Mouse (Mus musculus): ENCODE results near the gene Arhgef28. TPM values are rescaled to one million over a fixed set of nuclear protein-coding genes. Genes with fewer than 3 reads are reported as not detected.

The Arhgef28 gene
- polyA plus RNA-seq, 1 experiment from 2014 or later = 26.1 TPM

GRCm38 (mm10) chr13:98005611-98006218, 200.5 kb downstream of the Arhgef28 start:
- Histone ChIP-seq H3K27ac (peak overlapping the region; percentile 27; the same call in 1 of the 2 replicates), H3K9me3 (ENCODE audit: control insufficient read depth, low read length) (no peaks in the 10 kb centered on the region), H3K4me1 (replicated peaks; ENCODE audit: control insufficient read depth, insufficient read depth, low read length) (no peaks in the 10 kb centered on the region), H3K27me3 (ENCODE audit: control insufficient read depth, insufficient read depth, low read length) (no peaks in the 10 kb centered on the region), H3K9ac (no peak overlapping the region), H3K4me2 (replicated peaks) (no peak overlapping the region), H3K36me3 (replicated peaks; ENCODE audit: control insufficient read depth, insufficient read depth) (no peaks in the 10 kb centered on the region), H3K4me3 (replicated peaks; ENCODE audit: low read length) (no peak overlapping the region)
- no peak for ATAC-seq (ENCODE audit: low FRiP score)
- DNase-seq (ENCODE audit: low spot score) = no peak
- 90% methylated on average over 5 of the region's 5 CpGs for WGBS

DNA sequence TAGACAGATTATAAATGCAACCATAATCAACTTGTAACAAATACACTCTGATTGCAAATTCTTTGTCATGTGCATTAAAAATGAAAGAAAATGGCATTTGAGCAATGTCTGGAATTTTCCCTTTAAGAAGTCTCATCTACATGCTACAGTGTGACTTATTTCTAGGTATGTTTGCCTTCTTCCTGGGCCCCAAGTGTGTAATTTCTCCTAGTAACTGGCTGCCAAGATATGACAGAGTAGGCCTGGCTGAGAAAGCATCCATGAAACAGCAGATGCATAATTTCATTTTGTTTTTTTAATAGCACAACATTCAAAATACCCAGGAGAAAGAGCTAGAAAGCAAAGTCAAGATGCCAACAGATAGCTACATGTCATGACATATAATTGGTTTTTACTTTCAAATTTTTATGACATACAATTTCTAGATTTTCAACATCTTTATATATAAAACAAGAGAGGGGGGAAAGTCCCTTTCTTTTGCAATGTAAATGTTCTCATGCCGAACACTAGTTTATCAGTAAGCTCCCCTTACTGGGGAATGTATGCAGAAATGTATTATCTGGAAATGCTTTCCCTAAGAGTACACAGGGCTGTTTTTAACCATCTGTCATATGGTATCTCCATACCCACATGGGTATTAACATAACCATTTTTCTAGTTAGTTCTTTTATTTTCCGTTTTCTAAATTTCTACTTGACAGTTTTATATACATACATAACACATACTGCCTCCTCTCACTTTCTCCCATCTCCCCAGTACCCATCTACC, 201.4 kb downstream of the Arhgef28 start:
- H3K4me1 ChIP-seq (replicated peaks; ENCODE audit: control insufficient read depth, insufficient read depth, low read length) = no peaks in the 10 kb centered on the region
- H3K4me2 ChIP-seq (replicated peaks) = no peak overlapping the region
- H3K36me3 ChIP-seq (replicated peaks; ENCODE audit: control insufficient read depth, insufficient read depth) = no peaks in the 10 kb centered on the region
- 81% methylated on average over 2 of the region's 2 CpGs for WGBS
- H3K27me3 ChIP-seq (ENCODE audit: control insufficient read depth, insufficient read depth, low read length) = no peaks in the 10 kb centered on the region
- H3K27ac ChIP-seq = peak overlapping the region; percentile 27; the same call in 1 of the 2 replicates
- no peak overlapping the region for H3K4me3 ChIP-seq (replicated peaks; ENCODE audit: low read length)
- ATAC-seq (ENCODE audit: low FRiP score) = no peak
- H3K9me3 ChIP-seq (ENCODE audit: control insufficient read depth, low read length) = no peaks in the 10 kb centered on the region
- no peak for DNase-seq (ENCODE audit: low spot score)
- H3K9ac ChIP-seq = no peak overlapping the region

GRCm38 (mm10) chr13:98003690-98004089, 202.5 kb downstream of the Arhgef28 start:
- 49% methylated on average over 7 of the region's 7 CpGs for WGBS
- ATAC-seq (ENCODE audit: low FRiP score) (no peak), DNase-seq (ENCODE audit: low spot score) (no peak)
- H3K27ac ChIP-seq = no peak overlapping the region
- no peak overlapping the region for H3K4me3 ChIP-seq (replicated peaks; ENCODE audit: low read length)
- H3K9me3 ChIP-seq (ENCODE audit: control insufficient read depth, low read length) = no peaks in the 10 kb centered on the region
- H3K36me3 ChIP-seq (replicated peaks; ENCODE audit: control insufficient read depth, insufficient read depth) = no peaks in the 10 kb centered on the region
- H3K4me2 ChIP-seq (replicated peaks) = no peak overlapping the region
- H3K4me1 ChIP-seq (replicated peaks; ENCODE audit: control insufficient read depth, insufficient read depth, low read length) = no peaks in the 10 kb centered on the region
- no peaks in the 10 kb centered on the region for H3K27me3 ChIP-seq (ENCODE audit: control insufficient read depth, insufficient read depth, low read length)
- no peak overlapping the region for H3K9ac ChIP-seq

DNA sequence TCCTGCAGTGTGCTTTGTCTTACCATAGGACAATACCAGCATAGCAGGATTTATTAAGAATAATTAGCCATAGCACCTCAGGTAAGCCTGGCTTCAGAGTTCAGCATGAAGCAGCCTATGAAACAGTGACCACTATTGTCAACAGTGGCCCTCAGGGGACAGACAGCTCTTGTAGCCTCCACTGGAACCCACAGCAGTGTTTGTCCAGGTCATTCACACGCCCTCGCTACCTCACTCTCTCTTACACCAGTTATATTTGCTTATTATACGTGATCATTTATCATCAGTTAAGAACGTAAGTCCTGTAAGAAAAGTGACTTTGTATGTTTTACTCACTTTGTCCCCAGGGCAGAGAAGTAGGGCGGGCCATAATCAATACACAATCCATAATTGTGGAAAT, 203.6 kb downstream of the Arhgef28 start:
- 89% methylated on average over 5 of the region's 5 CpGs for WGBS
- ATAC-seq (ENCODE audit: low FRiP score) = no peak
- DNase-seq (ENCODE audit: low spot score) = no peak
- no peaks in the 10 kb centered on the region for H3K36me3 ChIP-seq (replicated peaks; ENCODE audit: control insufficient read depth, insufficient read depth)
- no peak overlapping the region for H3K27ac ChIP-seq
- no peak overlapping the region for H3K4me2 ChIP-seq (replicated peaks)
- no peak overlapping the region for H3K9ac ChIP-seq
- H3K4me1 ChIP-seq (replicated peaks; ENCODE audit: control insufficient read depth, insufficient read depth, low read length) = no peaks in the 10 kb centered on the region
- no peaks in the 10 kb centered on the region for H3K27me3 ChIP-seq (ENCODE audit: control insufficient read depth, insufficient read depth, low read length)
- H3K9me3 ChIP-seq (ENCODE audit: control insufficient read depth, low read length) = no peaks in the 10 kb centered on the region
- no peak overlapping the region for H3K4me3 ChIP-seq (replicated peaks; ENCODE audit: low read length)

- Histone ChIP-seq H3K36me3 (replicated peaks; ENCODE audit: control insufficient read depth, insufficient read depth) (no peaks in the 10 kb centered on the region), H3K4me1 (replicated peaks; ENCODE audit: control insufficient read depth, insufficient read depth, low read length) (no peaks in the 10 kb centered on the region), H3K4me3 (replicated peaks; ENCODE audit: low read length) (no peak overlapping the region), H3K27ac (no peak overlapping the region), H3K9ac (no peak overlapping the region), H3K27me3 (ENCODE audit: control insufficient read depth, insufficient read depth, low read length) (no peaks in the 10 kb centered on the region), H3K9me3 (ENCODE audit: control insufficient read depth, low read length) (no peaks in the 10 kb centered on the region), H3K4me2 (replicated peaks) (no peak overlapping the region)
- ATAC-seq (ENCODE audit: low FRiP score) (no peak), DNase-seq (ENCODE audit: low spot score) (no peak)
- 60% methylated on average over 2 of the region's 2 CpGs for WGBS
These were observed 204.1 kb downstream of the Arhgef28 start for GRCm38 (mm10) chr13:98002121-98002520.

DNA sequence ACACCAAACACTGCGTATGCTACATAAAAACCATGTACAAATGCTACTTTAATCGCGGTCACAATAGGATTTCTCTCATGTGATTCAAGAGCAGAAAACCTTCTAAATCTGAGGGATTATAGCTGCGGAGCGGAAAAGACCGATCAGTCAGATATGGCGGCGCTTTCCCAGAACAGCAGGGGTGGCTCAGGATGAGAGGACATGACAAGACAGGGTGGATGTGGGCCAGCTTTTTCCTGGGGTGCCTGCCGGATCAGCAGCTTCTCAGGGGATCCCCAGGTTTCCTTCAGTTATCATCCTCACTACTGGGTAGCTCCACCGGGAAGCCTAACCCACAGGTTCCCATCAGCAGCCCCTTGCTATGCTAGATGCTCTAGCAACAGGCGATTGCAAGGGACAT, 204.5 kb downstream of the Arhgef28 start:
- H3K4me3 ChIP-seq (replicated peaks; ENCODE audit: low read length) = no peak overlapping the region
- no peaks in the 10 kb centered on the region for H3K27me3 ChIP-seq (ENCODE audit: control insufficient read depth, insufficient read depth, low read length)
- no peak for DNase-seq (ENCODE audit: low spot score)
- 78% methylated on average over 11 of the region's 11 CpGs for WGBS
- H3K36me3 ChIP-seq (replicated peaks; ENCODE audit: control insufficient read depth, insufficient read depth) = no peaks in the 10 kb centered on the region
- no peaks in the 10 kb centered on the region for H3K9me3 ChIP-seq (ENCODE audit: control insufficient read depth, low read length)
- H3K9ac ChIP-seq = no peak overlapping the region
- H3K27ac ChIP-seq = no peak overlapping the region
- no peak overlapping the region for H3K4me2 ChIP-seq (replicated peaks)
- no peaks in the 10 kb centered on the region for H3K4me1 ChIP-seq (replicated peaks; ENCODE audit: control insufficient read depth, insufficient read depth, low read length)
- ATAC-seq (ENCODE audit: low FRiP score) = no peak

- Histone ChIP-seq H3K4me2 (replicated peaks) (no peak overlapping the region), H3K9me3 (ENCODE audit: control insufficient read depth, low read length) (no peaks in the 10 kb centered on the region), H3K4me1 (replicated peaks; ENCODE audit: control insufficient read depth, insufficient read depth, low read length) (no peaks in the 10 kb centered on the region), H3K27ac (no peak overlapping the region), H3K27me3 (ENCODE audit: control insufficient read depth, insufficient read depth, low read length) (no peaks in the 10 kb centered on the region), H3K36me3 (replicated peaks; ENCODE audit: control insufficient read depth, insufficient read depth) (no peaks in the 10 kb centered on the region), H3K4me3 (replicated peaks; ENCODE audit: low read length) (no peak overlapping the region), H3K9ac (no peak overlapping the region)
- ATAC-seq (ENCODE audit: low FRiP score) = no peak
- DNase-seq (ENCODE audit: low spot score) = no peak
- 87% methylated on average over 9 of the region's 9 CpGs for WGBS
These were observed 205.4 kb downstream of the Arhgef28 start for GRCm38 (mm10) chr13:98000841-98001240.

DNA sequence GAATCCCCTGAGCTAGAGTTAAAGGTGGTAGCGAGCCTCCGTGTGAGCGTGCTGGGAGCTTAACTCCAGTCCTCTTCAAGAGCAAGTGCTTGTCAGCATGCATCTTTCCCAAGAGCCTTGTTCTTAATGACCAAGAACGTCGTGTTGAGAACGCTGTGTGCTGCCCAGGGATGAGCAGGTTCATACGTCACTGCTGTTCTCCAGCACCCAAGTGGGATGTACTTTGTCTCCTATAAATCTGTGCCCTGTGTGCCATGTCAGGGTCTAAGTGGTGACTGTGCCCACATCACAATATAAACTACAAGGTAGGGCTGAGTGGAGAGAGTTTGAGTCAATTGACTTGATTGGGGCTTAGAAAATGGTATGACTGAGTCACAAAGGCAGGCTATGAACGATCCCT, 207.1 kb downstream of the Arhgef28 start:
- Histone ChIP-seq H3K36me3 (replicated peaks; ENCODE audit: control insufficient read depth, insufficient read depth) (no peaks in the 10 kb centered on the region), H3K27me3 (ENCODE audit: control insufficient read depth, insufficient read depth, low read length) (no peaks in the 10 kb centered on the region), H3K9ac (no peak overlapping the region), H3K4me3 (replicated peaks; ENCODE audit: low read length) (no peak overlapping the region), H3K4me2 (replicated peaks) (no peak overlapping the region), H3K9me3 (ENCODE audit: control insufficient read depth, low read length) (no peaks in the 10 kb centered on the region), H3K27ac (no peak overlapping the region), H3K4me1 (replicated peaks; ENCODE audit: control insufficient read depth, insufficient read depth, low read length) (no peaks in the 10 kb centered on the region)
- 62% methylated on average over 8 of the region's 8 CpGs for WGBS
- no peak for DNase-seq (ENCODE audit: low spot score)
- ATAC-seq (ENCODE audit: low FRiP score) = no peak

- 23% methylated on average over 8 of the region's 8 CpGs for WGBS
- Histone ChIP-seq H3K9me3 (ENCODE audit: control insufficient read depth, low read length) (no peaks in the 10 kb centered on the region), H3K4me2 (replicated peaks) (no peak overlapping the region), H3K27me3 (ENCODE audit: control insufficient read depth, insufficient read depth, low read length) (no peaks in the 10 kb centered on the region), H3K27ac (no peak overlapping the region), H3K9ac (no peak overlapping the region), H3K36me3 (replicated peaks; ENCODE audit: control insufficient read depth, insufficient read depth) (no peaks in the 10 kb centered on the region), H3K4me3 (replicated peaks; ENCODE audit: low read length) (no peak overlapping the region), H3K4me1 (replicated peaks; ENCODE audit: control insufficient read depth, insufficient read depth, low read length) (no peaks in the 10 kb centered on the region)
- ATAC-seq (ENCODE audit: low FRiP score) (no peak), DNase-seq (ENCODE audit: low spot score) (no peak)
These were observed 207.7 kb downstream of the Arhgef28 start for GRCm38 (mm10) chr13:97998570-97998969.

Data from hindbrain, embryonic 14.5 days (tissue).